Mouse (Mus musculus): ENCODE measurements around the gene Nfix.
"Not testable (repeated sequence)": the region's sequence is repeated elsewhere in the genome, so short reads cannot be mapped to it uniquely, and the experiment has no call there.

The Nfix gene

GRCm38 (mm10) chr8:84697166-84698130 lies 102.7 kb downstream of the Nfix start:
- DNase-seq: peak; percentile 56 to 59

- no peak for DNase-seq
Observed at GRCm38 (mm10) chr8:84695140-84695539, 105.0 kb downstream of the Nfix start.

GRCm38 (mm10) chr8:84693332-84693731 lies 106.8 kb downstream of the Nfix start:
- no peak for DNase-seq

- peak; percentile 80 to 82 for DNase-seq
Observed at GRCm38 (mm10) chr8:84689091-84689915, 110.8 kb downstream of the Nfix start.

DNA sequence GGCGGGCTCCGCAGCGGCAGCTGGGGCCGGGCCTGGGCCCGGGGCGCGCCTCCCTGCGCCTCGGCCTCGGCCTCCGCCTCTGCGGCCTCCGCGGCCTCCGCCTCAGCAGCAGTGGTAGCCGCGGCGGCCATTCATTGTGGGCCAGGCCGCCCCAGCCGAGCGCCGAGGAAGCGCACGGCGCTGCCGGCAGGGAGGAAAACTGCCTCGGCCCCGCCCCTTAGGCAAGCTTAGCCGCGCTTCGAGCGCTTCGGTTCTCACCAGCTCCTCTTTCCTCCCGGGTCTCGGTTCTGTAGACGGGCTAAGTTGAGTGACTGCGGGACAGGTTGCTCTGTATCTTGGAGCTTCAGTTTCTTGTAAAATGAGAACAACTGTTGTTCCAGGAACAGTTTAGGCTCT lies 112.4 kb downstream of the Nfix start, which contains the start of gene Nacc1:
TSS of gene Nacc1 (minus strand) at position 158 of the 396 bp plus-strand sequence.
- peak; percentile 84 to 89 for DNase-seq

- peak; percentile 44 to 59 for DNase-seq
Observed at GRCm38 (mm10) chr8:84687003-84687704, 113.0 kb downstream of the Nfix start.

- peak; percentile 36 to 42 for DNase-seq
Observed at GRCm38 (mm10) chr8:84686191-84687002, 113.7 kb downstream of the Nfix start, which contains the start of gene Trmt1. Trmt1 (plus strand) TSS chr8:84686307.

DNA sequence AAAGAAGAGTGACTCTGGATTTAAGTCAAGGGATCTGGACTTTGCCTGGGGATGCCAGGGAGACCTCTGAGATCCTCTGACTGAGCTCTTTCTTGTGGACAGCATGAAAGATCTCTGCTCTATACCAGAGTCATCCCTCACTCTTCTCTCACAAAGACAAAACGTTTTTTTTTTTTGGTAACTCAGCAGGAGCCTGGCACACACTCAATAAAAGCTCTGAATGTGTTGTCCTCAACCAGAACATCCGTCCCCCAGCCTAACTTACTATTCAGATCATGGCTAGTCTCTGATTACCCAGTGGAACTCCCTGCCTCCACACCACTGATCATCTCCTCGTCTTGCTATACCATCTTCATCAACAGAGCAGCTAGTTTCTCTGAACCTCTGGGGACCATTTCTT lies 115.6 kb downstream of the Nfix start:
- no peak for DNase-seq

DNA sequence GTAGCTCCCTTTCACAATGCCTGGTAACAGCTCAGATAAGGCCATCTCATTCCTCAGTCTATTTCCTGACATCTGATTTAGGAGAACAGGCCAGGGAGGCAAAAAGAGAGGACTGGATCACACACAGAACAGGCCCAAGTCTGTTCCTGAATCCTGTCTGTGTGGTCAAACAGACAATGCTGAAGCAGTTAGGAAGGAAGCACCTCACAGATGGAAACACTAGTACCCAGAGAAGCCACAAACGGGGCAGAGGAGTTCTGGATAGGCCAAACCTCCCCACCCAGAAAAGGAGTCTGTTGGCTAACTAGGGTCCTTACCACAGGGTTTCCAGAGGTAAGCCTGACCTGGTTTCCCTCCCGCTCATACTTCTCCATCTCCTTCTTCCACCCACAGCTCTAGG lies 117.9 kb downstream of the Nfix start:
- DNase-seq: no peak

GRCm38 (mm10) chr8:84681476-84681875 lies 118.7 kb downstream of the Nfix start:
- no peak for DNase-seq

GRCm38 (mm10) chr8:84677305-84677704 lies 122.8 kb downstream of the Nfix start:
- no peak for DNase-seq

DNA sequence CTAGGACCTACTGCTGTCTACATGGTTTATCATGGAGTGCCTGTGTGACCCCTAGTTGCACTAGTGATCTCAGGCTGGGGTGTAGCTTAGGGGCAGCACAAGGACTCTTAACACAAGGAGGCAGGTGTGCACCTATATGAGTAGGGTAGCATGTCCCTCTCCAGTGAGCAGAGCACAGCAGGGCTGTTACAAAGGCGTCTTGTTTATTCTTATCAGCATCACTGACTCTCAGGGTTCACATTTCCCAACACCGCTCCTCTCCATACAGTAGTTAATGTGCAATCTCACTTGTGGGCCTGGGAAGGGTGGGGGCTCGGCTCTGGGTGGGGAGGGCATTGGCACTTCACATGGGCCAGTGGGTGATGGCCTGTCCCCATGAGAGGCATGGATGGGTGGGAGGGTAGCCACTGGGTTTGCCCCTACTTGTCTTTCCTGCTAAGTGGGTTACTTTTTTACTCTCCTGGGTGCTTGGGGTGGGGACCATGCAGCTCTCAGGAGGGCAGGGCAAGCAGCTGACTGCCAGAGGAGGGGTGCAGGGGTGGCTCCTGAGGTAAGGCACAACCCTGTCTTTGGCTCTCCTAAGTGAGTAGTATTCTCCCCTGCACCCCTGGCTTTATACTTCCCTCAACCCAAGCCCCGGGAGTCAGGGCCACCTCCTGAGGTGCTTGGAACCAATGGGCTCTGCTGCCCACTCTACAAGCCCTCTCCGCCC lies 129.7 kb downstream of the Nfix start:
- not testable (repeated sequence) for DNase-seq

GRCm38 (mm10) chr8:84668731-84669485 lies 131.2 kb downstream of the Nfix start:
- no peak for DNase-seq

DNA sequence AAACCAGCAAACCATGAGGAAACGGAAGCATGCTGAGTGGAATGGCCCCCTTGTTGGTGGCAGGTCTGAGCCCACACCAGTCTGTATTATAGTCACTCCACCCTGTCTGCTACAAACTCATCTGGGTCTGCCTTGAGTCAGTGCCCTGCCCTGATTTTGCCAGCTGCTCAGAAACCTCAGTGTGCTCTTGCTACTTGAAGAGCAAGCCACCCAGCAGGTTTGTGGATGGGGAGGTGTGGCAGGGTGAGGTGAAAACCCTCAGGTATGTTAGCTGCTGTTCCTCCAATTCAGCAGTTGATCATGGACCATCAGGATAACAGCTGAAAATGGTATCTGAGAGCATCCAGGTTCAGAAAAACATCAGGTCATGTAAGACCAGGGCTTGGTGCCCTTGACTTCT lies 132.1 kb downstream of the Nfix start:
- no peak for DNase-seq

DNA sequence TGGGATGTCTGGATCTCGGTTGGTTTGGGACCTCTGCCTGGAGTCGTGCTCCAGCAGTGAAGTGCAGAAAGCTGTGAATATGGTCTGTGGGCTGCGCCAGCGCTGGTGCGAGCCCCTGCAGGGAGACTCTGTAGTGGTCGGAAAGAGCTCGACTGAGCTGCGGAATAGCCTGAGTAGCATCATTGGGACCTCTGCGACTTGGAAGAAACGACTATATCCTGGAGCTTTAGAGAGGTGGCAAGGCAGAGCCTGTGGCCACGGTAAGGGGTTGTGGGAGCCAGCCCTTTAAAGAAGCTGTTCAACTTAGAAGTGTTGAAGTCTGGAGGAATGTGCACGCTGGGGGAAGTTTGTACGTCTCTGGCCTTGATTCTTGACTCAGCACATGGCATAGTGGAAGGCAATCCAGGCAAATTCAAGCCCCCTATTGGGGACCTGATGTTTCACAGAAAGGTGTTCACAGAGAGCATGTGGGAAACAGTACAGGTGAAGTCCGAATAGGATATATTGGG lies 134.7 kb downstream of the Nfix start:
- no peak for DNase-seq

DNA sequence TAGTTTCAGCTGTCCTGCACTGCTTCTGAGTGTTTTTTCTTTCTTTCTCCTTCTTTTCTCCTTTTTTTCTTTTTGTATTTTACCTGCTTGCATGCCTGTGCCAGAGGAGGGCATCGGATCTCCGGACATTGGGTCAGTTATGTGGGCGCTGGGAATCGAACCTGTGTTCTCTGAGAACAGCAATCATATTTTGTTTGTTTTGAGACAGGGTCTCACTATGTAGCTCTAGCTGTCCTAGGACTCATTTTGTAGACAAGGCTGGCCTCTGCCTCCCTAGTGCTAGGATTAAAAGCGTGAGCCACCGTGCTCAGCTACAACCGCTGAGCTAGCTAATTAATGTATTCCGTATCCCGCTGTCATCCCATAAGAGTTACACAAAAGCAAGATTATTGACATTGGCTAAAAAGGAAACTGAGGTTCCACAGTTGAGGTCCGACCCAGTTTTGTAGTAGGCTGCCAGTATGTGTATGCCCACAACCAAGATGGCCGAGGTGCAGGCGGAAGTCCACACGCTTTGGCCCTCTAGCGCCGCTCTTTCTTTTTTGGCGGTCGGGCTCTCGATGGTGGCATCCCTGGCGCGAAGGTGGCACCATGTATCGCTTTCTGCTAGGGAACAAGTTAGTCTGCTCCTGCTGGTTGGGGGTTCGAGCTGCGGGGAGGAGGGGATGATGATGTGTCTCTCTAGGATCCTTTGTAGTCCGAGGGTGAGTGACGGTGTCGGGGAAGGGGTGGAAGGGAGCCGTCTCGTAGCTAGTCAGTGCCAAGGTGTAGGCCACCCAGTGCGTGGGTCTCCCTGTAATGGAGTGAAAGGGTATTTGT lies 135.4 kb downstream of the Nfix start:
- peak; percentile 73 to 79 for DNase-seq

GRCm38 (mm10) chr8:84663483-84664327 lies 136.4 kb downstream of the Nfix start:
- DNase-seq: peak; percentile 91 to 94

DNA sequence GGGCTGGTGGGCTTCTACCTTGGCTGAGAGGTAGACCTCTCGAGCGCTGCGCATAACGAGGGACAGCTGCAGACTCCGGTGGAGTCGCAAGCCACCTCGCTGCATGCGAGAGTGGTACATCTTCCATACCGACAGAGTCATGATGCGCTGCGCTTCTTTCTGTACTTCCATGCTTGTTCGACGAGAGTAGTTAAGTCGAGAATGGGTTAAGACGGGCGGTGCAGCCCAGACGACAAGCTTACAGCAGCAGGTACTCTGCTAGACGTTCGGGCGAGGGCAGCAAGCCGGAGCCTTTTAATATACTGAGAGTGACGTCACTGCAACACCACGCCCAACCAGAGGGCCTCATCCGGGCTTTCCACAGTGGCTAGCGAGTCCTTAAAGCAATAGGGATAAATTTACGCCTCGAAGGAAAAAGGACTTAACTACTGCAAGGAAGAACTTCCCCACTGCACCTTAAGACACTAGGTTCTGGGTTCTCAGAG lies 137.5 kb downstream of the Nfix start, which contains the start of gene Ier2:
TSS of gene Ier2 (minus strand) at position 272 of the 485 bp plus-strand sequence.
- peak; percentile 89 to 91 for DNase-seq
